Mouse (Mus musculus) cortical plate, adult 2 months (tissue): ENCODE results near the gene Senp2.

Experiments
- CTCF ChIP-seq: fragments of 200-500 bp; IDR thresholded peaks from 2 replicates; pipeline ENCODE4 v1.5.1; 2011; ENCODE audit warnings: mild to moderate bottlenecking, control low read depth, low read length; ENCODE audit not compliant: insufficient read depth; ENCODE audit errors: extremely low read depth
- POLR2A ChIP-seq: fragments of 200-500 bp; IDR thresholded peaks from 2 replicates; pipeline ENCODE4 v1.6.1; 2011; ENCODE audit warnings: mild to moderate bottlenecking, low read length, control low read depth; ENCODE audit not compliant: insufficient read depth; ENCODE audit errors: extremely low read depth

- TF ChIP-seq CTCF, result no peak
- TF ChIP-seq POLR2A, result no peak
Measured at GRCm38 (mm10) chr16:22080125-22080710, 70.9 kb downstream of the Senp2 start.
